Mouse (Mus musculus): ENCODE measurements at regions not wholly inside any gene's neighbourhood (a gene's known extent, or its start where the extent isn't known, plus 50 kb on each side); places are given as distances from the start of the nearest gene placed in this dataset.

GRCm38 (mm10) chr16:86659154-86659553 is 694.8 kb upstream of the N6amt1 start:
- TF ChIP-seq GATA2 (IDR thresholded peaks at IDR 0.05; ENCODE audit: borderline replicate concordance, low read depth, low read length), result no peak
- TF ChIP-seq TAL1 (conservative IDR thresholded peaks at IDR 0.05; ENCODE audit: low read depth, low read length), result no peak
- TF ChIP-seq CTCF (IDR thresholded peaks at IDR 0.05; ENCODE audit: low read depth, low read length), result no peak
- no peak for TF ChIP-seq GATA1 (IDR thresholded peaks at IDR 0.05; ENCODE audit: borderline replicate concordance, low read length)
- no peak for TF ChIP-seq POLR2AphosphoS5 (IDR thresholded peaks at IDR 0.05; ENCODE audit: insufficient replicate concordance, low read depth, low read length)
- no peak for ATAC-seq (ENCODE audit: extremely low read depth, insufficient number of reproducible peaks, low FRiP score, poor library complexity, severe bottlenecking)
- no peaks in the 10 kb centered on the region for H3K9me3 ChIP-seq (replicated peaks)

GRCm38 (mm10) chr16:86647316-86647715 is 706.7 kb upstream of the N6amt1 start:
- H3K9me3 ChIP-seq (replicated peaks), result no peaks in the 10 kb centered on the region
- ATAC-seq (ENCODE audit: extremely low read depth, insufficient number of reproducible peaks, low FRiP score, poor library complexity, severe bottlenecking), result no peak
- no peak for DNase-seq (ENCODE audit: low spot score)
- no peaks in the 10 kb centered on the region for H3K36me3 ChIP-seq (replicated peaks)
- H3K4me1 ChIP-seq (ENCODE audit: insufficient read depth, low read depth, low read length), result no peaks in the 10 kb centered on the region
- TF ChIP-seq TAL1 (conservative IDR thresholded peaks at IDR 0.05; ENCODE audit: low read depth, low read length), result no peak
- no peak for TF ChIP-seq CTCF (IDR thresholded peaks at IDR 0.05; ENCODE audit: low read depth, low read length)
- TF ChIP-seq GATA2 (IDR thresholded peaks at IDR 0.05; ENCODE audit: borderline replicate concordance, low read depth, low read length), result no peak
- TF ChIP-seq GATA1 (IDR thresholded peaks at IDR 0.05; ENCODE audit: borderline replicate concordance, low read length), result no peak
- no peak for TF ChIP-seq POLR2AphosphoS5 (IDR thresholded peaks at IDR 0.05; ENCODE audit: insufficient replicate concordance, low read depth, low read length)
- no peaks in the 10 kb centered on the region for H3K27me3 ChIP-seq (ENCODE audit: insufficient read depth, low read length)
- H3K4me3 ChIP-seq (ENCODE audit: low read depth, low read length), result no peak overlapping the region

More at GRCm38 (mm10) chr16:86659154-86659553, 694.8 kb upstream of the N6amt1 start:
- H3K27me3 ChIP-seq (ENCODE audit: insufficient read depth, low read length), result no peaks in the 10 kb centered on the region
- no peaks in the 10 kb centered on the region for H3K4me1 ChIP-seq (ENCODE audit: insufficient read depth, low read depth, low read length)
- no peaks in the 10 kb centered on the region for H3K36me3 ChIP-seq (replicated peaks)
- H3K4me3 ChIP-seq (ENCODE audit: low read depth, low read length), result no peak overlapping the region
- no peak for DNase-seq (ENCODE audit: low spot score)

- no peak for TF ChIP-seq POLR2AphosphoS5 (IDR thresholded peaks at IDR 0.05; ENCODE audit: insufficient replicate concordance, low read depth, low read length)
- TF ChIP-seq CTCF (IDR thresholded peaks at IDR 0.05; ENCODE audit: low read depth, low read length), result no peak
- no peak for TF ChIP-seq TAL1 (conservative IDR thresholded peaks at IDR 0.05; ENCODE audit: low read depth, low read length)
- no peak for TF ChIP-seq GATA2 (IDR thresholded peaks at IDR 0.05; ENCODE audit: borderline replicate concordance, low read depth, low read length)
- no peak for TF ChIP-seq GATA1 (IDR thresholded peaks at IDR 0.05; ENCODE audit: borderline replicate concordance, low read length)
- no peak for ATAC-seq (ENCODE audit: extremely low read depth, insufficient number of reproducible peaks, low FRiP score, poor library complexity, severe bottlenecking)
- DNase-seq (ENCODE audit: low spot score), result no peak
- Histone ChIP-seq H3K4me3 (ENCODE audit: low read depth, low read length) (no peak overlapping the region), H3K27me3 (ENCODE audit: insufficient read depth, low read length) (no peaks in the 10 kb centered on the region), H3K36me3 (replicated peaks) (no peaks in the 10 kb centered on the region), H3K9me3 (replicated peaks) (no peaks in the 10 kb centered on the region), H3K4me1 (ENCODE audit: insufficient read depth, low read depth, low read length) (no peaks in the 10 kb centered on the region)
Measured at GRCm38 (mm10) chr16:86646753-86647152, 707.2 kb upstream of the N6amt1 start.

GRCm38 (mm10) chr16:86645436-86645835 is 708.5 kb upstream of the N6amt1 start:
- ATAC-seq (ENCODE audit: extremely low read depth, insufficient number of reproducible peaks, low FRiP score, poor library complexity, severe bottlenecking) (no peak), DNase-seq (ENCODE audit: low spot score) (no peak)
- no peaks in the 10 kb centered on the region for H3K36me3 ChIP-seq (replicated peaks)
- no peaks in the 10 kb centered on the region for H3K9me3 ChIP-seq (replicated peaks)
- TF ChIP-seq TAL1 (conservative IDR thresholded peaks at IDR 0.05; ENCODE audit: low read depth, low read length), result no peak
- no peak for TF ChIP-seq GATA1 (IDR thresholded peaks at IDR 0.05; ENCODE audit: borderline replicate concordance, low read length)
- TF ChIP-seq GATA2 (IDR thresholded peaks at IDR 0.05; ENCODE audit: borderline replicate concordance, low read depth, low read length), result no peak
- no peak for TF ChIP-seq POLR2AphosphoS5 (IDR thresholded peaks at IDR 0.05; ENCODE audit: insufficient replicate concordance, low read depth, low read length)
- TF ChIP-seq CTCF (IDR thresholded peaks at IDR 0.05; ENCODE audit: low read depth, low read length), result no peak
- H3K4me1 ChIP-seq (ENCODE audit: insufficient read depth, low read depth, low read length), result no peaks in the 10 kb centered on the region
- H3K4me3 ChIP-seq (ENCODE audit: low read depth, low read length), result no peak overlapping the region
- no peaks in the 10 kb centered on the region for H3K27me3 ChIP-seq (ENCODE audit: insufficient read depth, low read length)

GRCm38 (mm10) chr16:86644912-86645312 is 709.1 kb upstream of the N6amt1 start:
- no peak for DNase-seq (ENCODE audit: low spot score)
- Histone ChIP-seq H3K27me3 (ENCODE audit: insufficient read depth, low read length) (no peaks in the 10 kb centered on the region), H3K4me3 (ENCODE audit: low read depth, low read length) (no peak overlapping the region), H3K9me3 (replicated peaks) (no peaks in the 10 kb centered on the region), H3K4me1 (ENCODE audit: insufficient read depth, low read depth, low read length) (no peaks in the 10 kb centered on the region), H3K36me3 (replicated peaks) (no peaks in the 10 kb centered on the region)
- TF ChIP-seq TAL1 (conservative IDR thresholded peaks at IDR 0.05; ENCODE audit: low read depth, low read length) (no peak), CTCF (IDR thresholded peaks at IDR 0.05; ENCODE audit: low read depth, low read length) (no peak), GATA1 (IDR thresholded peaks at IDR 0.05; ENCODE audit: borderline replicate concordance, low read length) (no peak), GATA2 (IDR thresholded peaks at IDR 0.05; ENCODE audit: borderline replicate concordance, low read depth, low read length) (no peak), POLR2AphosphoS5 (IDR thresholded peaks at IDR 0.05; ENCODE audit: insufficient replicate concordance, low read depth, low read length) (no peak)
- no peak for ATAC-seq (ENCODE audit: extremely low read depth, insufficient number of reproducible peaks, low FRiP score, poor library complexity, severe bottlenecking)

- Histone ChIP-seq H3K4me3 (ENCODE audit: low read depth, low read length) (no peak overlapping the region), H3K27me3 (ENCODE audit: insufficient read depth, low read length) (no peaks in the 10 kb centered on the region), H3K9me3 (replicated peaks) (no peaks in the 10 kb centered on the region), H3K4me1 (ENCODE audit: insufficient read depth, low read depth, low read length) (no peaks in the 10 kb centered on the region), H3K36me3 (replicated peaks) (no peaks in the 10 kb centered on the region)
- ATAC-seq (ENCODE audit: extremely low read depth, insufficient number of reproducible peaks, low FRiP score, poor library complexity, severe bottlenecking), result no peak
- DNase-seq (ENCODE audit: low spot score), result no peak
- no peak for TF ChIP-seq GATA2 (IDR thresholded peaks at IDR 0.05; ENCODE audit: borderline replicate concordance, low read depth, low read length)
Measured at GRCm38 (mm10) chr16:86604166-86604565, 702.5 kb upstream of the Adamts5 start.

GRCm38 (mm10) chr16:86594992-86595391 is 693.4 kb upstream of the Adamts5 start:
- no peak for TF ChIP-seq POLR2AphosphoS5 (IDR thresholded peaks at IDR 0.05; ENCODE audit: insufficient replicate concordance, low read depth, low read length)
- TF ChIP-seq CTCF (IDR thresholded peaks at IDR 0.05; ENCODE audit: low read depth, low read length), result no peak
- TF ChIP-seq TAL1 (conservative IDR thresholded peaks at IDR 0.05; ENCODE audit: low read depth, low read length), result no peak
- no peak for TF ChIP-seq GATA1 (IDR thresholded peaks at IDR 0.05; ENCODE audit: borderline replicate concordance, low read length)
- no peak for TF ChIP-seq GATA2 (IDR thresholded peaks at IDR 0.05; ENCODE audit: borderline replicate concordance, low read depth, low read length)
- no peaks in the 10 kb centered on the region for H3K27me3 ChIP-seq (ENCODE audit: insufficient read depth, low read length)
- DNase-seq (ENCODE audit: low spot score), result no peak
- no peaks in the 10 kb centered on the region for H3K9me3 ChIP-seq (replicated peaks)
- ATAC-seq (ENCODE audit: extremely low read depth, insufficient number of reproducible peaks, low FRiP score, poor library complexity, severe bottlenecking), result no peak
- no peak overlapping the region for H3K4me3 ChIP-seq (ENCODE audit: low read depth, low read length)
- H3K4me1 ChIP-seq (ENCODE audit: insufficient read depth, low read depth, low read length), result no peaks in the 10 kb centered on the region
- H3K36me3 ChIP-seq (replicated peaks), result no peaks in the 10 kb centered on the region

All from G1E (cell line).